Mouse (Mus musculus) lung, embryonic 14.5 days (tissue): Measurements from ENCODE around the gene Dhh. TPM values are rescaled to one million over a fixed set of nuclear protein-coding genes. Genes with fewer than 3 reads are reported as not detected.

Experiments
- ATAC-seq: fragments of 200-750 bp; cut with Nextera tagmentation; 2 replicates; pipeline ENCODE4 v1.8.0; 2017; ENCODE audit warnings: mild to moderate bottlenecking, moderate TSS enrichment, moderate library complexity; ENCODE audit not compliant: insufficient read depth
- DNase-seq: peaks from one replicate; pipeline ENCODE4 v3.0.0-alpha.2; 2015
- H3K27ac ChIP-seq: fragments of 300-500 bp; sonication (generic); 2 replicates; pipeline ENCODE4 v1.5.1; 2014; ENCODE audit warnings: low read depth, mild to moderate bottlenecking, moderate library complexity
- H3K27me3 ChIP-seq: fragments of 300-500 bp; sonication (generic); 2 replicates; pipeline ENCODE4 v1.6.1; 2014; ENCODE audit warnings: low read length, control low read depth; ENCODE audit not compliant: insufficient read depth
- H3K36me3 ChIP-seq: fragments of 300-500 bp; sonication (generic); 2 replicates; pipeline ENCODE4 v1.6.1; 2014; ENCODE audit warnings: control low read depth; ENCODE audit not compliant: insufficient read depth
- H3K4me1 ChIP-seq: fragments of 300-500 bp; sonication (generic); 2 replicates; pipeline ENCODE4 v1.6.1; 2014; ENCODE audit warnings: antibody characterized with exemption, control low read depth; ENCODE audit not compliant: insufficient read depth
- H3K4me2 ChIP-seq: fragments of 300-500 bp; sonication (generic); 2 replicates; pipeline ENCODE4 v1.6.1; 2014; ENCODE audit warnings: mild to moderate bottlenecking
- H3K4me3 ChIP-seq: fragments of 300-500 bp; sonication (generic); 2 replicates; pipeline ENCODE4 v1.5.1; 2014; ENCODE audit warnings: low read depth, low read length
- H3K9ac ChIP-seq: fragments of 300-500 bp; sonication (generic); 2 replicates; pipeline ENCODE4 v1.6.1; 2014
- H3K9me3 ChIP-seq: fragments of 300-500 bp; sonication (generic); 2 replicates; pipeline ENCODE4 v1.6.1; 2016; ENCODE audit warnings: low read depth, low read length, control low read depth
- CTCF ChIP-seq: IDR thresholded peaks from 2 replicates; pipeline ENCODE4 v1.5.1; 2016; ENCODE audit warnings: antibody characterized with exemption, low read depth
- WGBS: fragments of 180-500 bp; shearing (Covaris S2); extraction: QIAGEN DNeasy Blood & Tissue Kit; methylation state at CpG from one replicate; pipeline ENCODE4 v1.1.7; 2014; 5-methylcytosine and 5-hydroxymethylcytosine counted together
- polyA plus RNA-seq: library from polyadenylated mRNA; unstranded; fragments of >200 nt; fragmentation: Nextera tagmentation; extraction: Ambion mirVana; gene quantifications from 2 replicates; pipeline ENCODE4 v1.2.1, GENCODE M21; 2014

The Dhh gene
- polyA plus RNA-seq, 1 experiment from 2014 or later: 1.0 TPM

DNA sequence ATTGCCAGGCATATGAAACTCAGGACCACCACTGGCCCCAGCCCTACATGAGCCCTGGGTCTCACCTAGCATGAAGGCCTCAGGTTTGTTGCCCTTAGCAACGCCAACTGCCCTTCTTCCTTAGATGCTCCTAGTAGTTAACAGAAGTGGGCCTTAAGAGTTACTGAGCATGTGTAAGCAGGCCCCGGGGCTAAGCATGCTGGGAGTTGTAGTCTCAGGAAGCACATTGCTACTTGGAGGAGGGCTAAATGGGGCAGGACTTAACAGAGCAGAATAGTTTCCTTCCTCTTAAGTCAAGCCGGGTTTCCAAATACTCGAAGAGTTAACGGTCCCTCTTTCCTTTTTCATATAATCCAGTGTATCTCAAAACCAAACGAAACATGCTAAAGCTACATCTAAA lies 31.0 kb downstream of the Dhh start:
- Histone ChIP-seq H3K4me2 (peak overlapping the region; percentile 98), H3K27ac (no peak overlapping the region), H3K36me3 (peaks cover 44% of the 10 kb centered on the region), H3K9ac (no peak overlapping the region), H3K27me3 (no peaks in the 10 kb centered on the region), H3K4me1 (peaks cover 19% of the 10 kb centered on the region), H3K9me3 (no peaks in the 10 kb centered on the region), H3K4me3 (no peak overlapping the region)
- no peak for TF ChIP-seq CTCF
- WGBS: 46% methylated on average over 6 of the region's 6 CpGs
- no peak for ATAC-seq
- DNase-seq: peak; percentile 71

DNA sequence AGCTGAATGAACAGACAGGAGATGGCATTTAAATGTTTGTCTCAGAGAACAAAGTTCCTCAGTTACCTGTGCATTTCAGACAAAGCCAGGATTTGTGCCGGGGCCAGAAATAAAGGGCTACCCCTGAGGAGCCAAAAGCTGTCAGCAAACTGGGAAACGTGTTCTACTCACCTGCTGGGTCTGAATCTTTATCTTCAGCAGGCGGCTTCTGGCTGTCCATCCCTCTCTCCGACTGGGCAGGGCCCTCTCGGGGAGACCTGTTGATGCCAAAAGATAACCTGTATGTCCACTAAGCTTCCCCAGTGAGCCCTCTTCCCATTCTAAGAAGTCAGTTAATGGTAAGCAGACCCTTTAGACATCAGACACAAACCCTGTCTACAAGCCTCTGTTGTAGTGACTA lies 31.8 kb downstream of the Dhh start:
- TF ChIP-seq CTCF: no peak
- H3K9ac ChIP-seq: no peak overlapping the region
- peaks cover 52% of the 10 kb centered on the region for H3K36me3 ChIP-seq
- WGBS: 84% methylated on average over 5 of the region's 5 CpGs
- no peaks in the 10 kb centered on the region for H3K9me3 ChIP-seq
- ATAC-seq: no peak
- H3K27me3 ChIP-seq: no peaks in the 10 kb centered on the region
- H3K4me3 ChIP-seq: no peak overlapping the region
- no peak overlapping the region for H3K4me2 ChIP-seq
- peaks cover 19% of the 10 kb centered on the region for H3K4me1 ChIP-seq
- H3K27ac ChIP-seq: no peak overlapping the region
- DNase-seq: no peak

GRCm38 (mm10) chr15:98865771-98866170 lies 32.6 kb downstream of the Dhh start:
- Histone ChIP-seq H3K4me2 (no peak overlapping the region), H3K36me3 (peaks cover 59% of the 10 kb centered on the region), H3K27ac (no peak overlapping the region), H3K9ac (no peak overlapping the region), H3K27me3 (no peaks in the 10 kb centered on the region), H3K4me1 (peaks cover 19% of the 10 kb centered on the region), H3K4me3 (no peak overlapping the region), H3K9me3 (no peaks in the 10 kb centered on the region)
- TF ChIP-seq CTCF: no peak
- DNase-seq: no peak
- WGBS: 91% methylated on average over 8 of the region's 8 CpGs
- no peak for ATAC-seq

DNA sequence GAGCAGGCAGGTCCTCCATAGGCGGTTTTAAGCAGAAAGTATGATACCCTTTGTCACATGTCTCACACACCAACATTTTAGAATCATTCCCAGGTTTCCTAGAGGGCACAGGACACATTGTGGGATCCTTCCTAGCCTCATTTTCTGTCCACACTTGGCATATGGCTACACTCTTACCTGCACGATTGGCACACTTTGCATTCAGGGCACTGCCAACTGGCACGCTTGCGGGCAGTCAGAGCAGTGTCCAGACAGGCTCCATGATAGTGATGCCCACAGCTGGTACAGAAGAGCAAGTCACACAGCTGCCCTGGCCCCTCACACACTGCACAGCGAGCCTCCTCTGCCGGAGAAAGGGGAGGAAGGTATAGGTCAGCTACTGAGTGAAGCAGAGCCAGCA lies 33.4 kb downstream of the Dhh start:
- peaks cover 19% of the 10 kb centered on the region for H3K4me1 ChIP-seq
- H3K27me3 ChIP-seq: no peaks in the 10 kb centered on the region
- WGBS: 94% methylated on average over 6 of the region's 6 CpGs
- no peaks in the 10 kb centered on the region for H3K9me3 ChIP-seq
- no peak overlapping the region for H3K4me2 ChIP-seq
- no peak overlapping the region for H3K27ac ChIP-seq
- peaks cover 67% of the 10 kb centered on the region for H3K36me3 ChIP-seq
- TF ChIP-seq CTCF: no peak
- H3K9ac ChIP-seq: no peak overlapping the region
- DNase-seq (no peak), ATAC-seq (no peak)
- no peak overlapping the region for H3K4me3 ChIP-seq

- Histone ChIP-seq H3K4me3 (no peak overlapping the region), H3K36me3 (peaks cover 82% of the 10 kb centered on the region), H3K9ac (no peak overlapping the region), H3K27me3 (no peaks in the 10 kb centered on the region), H3K4me1 (peaks cover 12% of the 10 kb centered on the region; the same call in 1 of the 2 replicates), H3K4me2 (no peak overlapping the region), H3K27ac (no peak overlapping the region), H3K9me3 (no peaks in the 10 kb centered on the region)
- no peak for TF ChIP-seq CTCF
- WGBS: 83% methylated on average over 12 of the region's 12 CpGs
- ATAC-seq (no peak), DNase-seq (no peak)
These were observed 34.8 kb downstream of the Dhh start for GRCm38 (mm10) chr15:98863451-98863958.

DNA sequence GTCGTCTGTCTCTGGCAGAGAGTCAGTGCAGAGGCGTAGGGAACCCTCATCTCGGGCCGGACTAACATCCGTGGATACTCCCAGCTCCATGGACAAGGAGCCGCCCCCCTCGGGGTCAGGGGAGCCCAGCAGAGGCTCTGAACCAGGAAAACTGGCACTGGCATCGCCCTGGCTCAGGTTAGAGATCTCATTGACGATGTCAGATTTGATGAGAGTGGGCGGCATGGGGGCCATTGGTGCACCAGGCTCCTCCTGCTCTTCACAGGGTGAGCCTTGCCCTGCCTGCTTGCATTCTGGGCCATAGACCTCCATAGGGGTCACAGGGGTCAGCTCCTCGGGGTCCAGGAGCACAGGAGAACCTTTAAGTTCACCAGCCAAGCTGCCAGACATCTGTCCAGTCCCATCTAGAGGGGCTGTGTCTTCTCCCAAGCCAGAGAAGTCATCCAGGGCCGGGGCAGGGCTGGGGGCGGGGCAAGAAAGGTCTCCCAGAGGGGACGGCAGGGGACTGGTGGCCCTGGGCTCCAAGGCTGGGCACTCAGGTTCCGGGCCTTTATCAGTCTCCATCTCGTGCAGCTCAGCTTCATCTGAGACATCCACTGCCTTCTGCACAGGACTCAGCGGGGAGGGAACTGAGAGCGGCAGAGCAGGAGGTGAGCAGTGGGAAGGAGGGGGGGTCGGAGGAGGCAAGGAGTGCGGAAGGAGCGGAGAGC lies 36.5 kb downstream of the Dhh start:
- Histone ChIP-seq H3K36me3 (peaks cover 98% of the 10 kb centered on the region), H3K27ac (no peak overlapping the region), H3K4me3 (no peak overlapping the region), H3K9me3 (no peaks in the 10 kb centered on the region), H3K4me1 (no peaks in the 10 kb centered on the region), H3K4me2 (no peak overlapping the region), H3K9ac (no peak overlapping the region), H3K27me3 (no peaks in the 10 kb centered on the region)
- DNase-seq (no peak), ATAC-seq (no peak)
- WGBS: 84% methylated on average over 21 of the region's 21 CpGs
- no peak for TF ChIP-seq CTCF

DNA sequence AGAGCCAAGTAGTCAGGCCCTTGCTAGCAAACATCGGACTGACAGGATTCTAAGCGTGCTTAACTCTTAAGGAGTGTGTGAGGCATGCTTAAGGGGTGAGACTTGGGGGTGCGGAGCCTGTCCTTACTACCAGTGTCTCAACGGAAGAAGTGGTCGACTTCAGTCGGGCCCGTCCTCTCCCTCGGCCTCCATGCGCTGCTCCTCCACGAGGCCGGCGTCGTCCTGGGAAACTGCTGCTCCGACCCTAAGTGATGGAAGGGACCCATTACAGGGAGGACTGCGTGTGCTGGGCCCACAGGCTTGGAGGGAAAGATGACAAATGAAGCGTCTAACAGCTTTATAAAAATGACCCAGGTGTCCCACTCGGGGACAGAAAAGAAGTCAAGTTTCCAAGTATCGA lies 37.4 kb downstream of the Dhh start:
- no peak overlapping the region for H3K9ac ChIP-seq
- WGBS: 88% methylated on average over 18 of the region's 18 CpGs
- ATAC-seq: no peak

More for the DNA sequence above, 37.4 kb downstream of the Dhh start:
- DNase-seq: no peak
- no peaks in the 10 kb centered on the region for H3K9me3 ChIP-seq
- H3K27ac ChIP-seq: no peak overlapping the region
- H3K36me3 ChIP-seq: peaks cover 100% of the 10 kb centered on the region
- no peaks in the 10 kb centered on the region for H3K4me1 ChIP-seq
- no peak overlapping the region for H3K4me2 ChIP-seq
- TF ChIP-seq CTCF: no peak
- no peaks in the 10 kb centered on the region for H3K27me3 ChIP-seq
- H3K4me3 ChIP-seq: no peak overlapping the region
